Mouse (Mus musculus): ENCODE results near the gene Olfr376. TPM values are rescaled to one million over a fixed set of nuclear protein-coding genes. Genes with fewer than 3 reads are reported as not detected.

Olfr376 gene
- total RNA-seq (2017) = not detected in 2 replicates

DNA sequence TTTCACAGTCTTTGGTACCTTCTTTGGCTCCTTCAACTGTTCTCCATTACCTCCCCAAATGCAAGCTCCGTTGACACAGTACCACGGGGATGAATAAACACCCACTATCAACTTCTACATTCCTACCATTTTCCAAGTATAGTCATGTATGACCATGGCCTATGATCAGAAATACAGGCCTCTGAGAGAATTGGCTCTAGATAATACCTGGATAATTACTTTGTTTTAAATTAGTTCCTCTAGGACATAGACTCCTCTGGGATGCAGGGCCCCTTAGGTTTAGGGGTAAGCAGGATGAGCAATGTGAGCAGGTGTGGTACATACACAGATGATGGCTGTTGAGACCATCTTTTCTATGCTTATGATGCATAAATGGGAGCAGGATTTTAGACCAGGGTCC lies at the start of gene Olfr376:
Gene Olfr376 (plus strand): TSS at position 301 of the 400 bp plus-strand sequence.
- no peak for ATAC-seq (replicated peaks; ENCODE audit: low read depth, poor library complexity, severe bottlenecking)

DNA sequence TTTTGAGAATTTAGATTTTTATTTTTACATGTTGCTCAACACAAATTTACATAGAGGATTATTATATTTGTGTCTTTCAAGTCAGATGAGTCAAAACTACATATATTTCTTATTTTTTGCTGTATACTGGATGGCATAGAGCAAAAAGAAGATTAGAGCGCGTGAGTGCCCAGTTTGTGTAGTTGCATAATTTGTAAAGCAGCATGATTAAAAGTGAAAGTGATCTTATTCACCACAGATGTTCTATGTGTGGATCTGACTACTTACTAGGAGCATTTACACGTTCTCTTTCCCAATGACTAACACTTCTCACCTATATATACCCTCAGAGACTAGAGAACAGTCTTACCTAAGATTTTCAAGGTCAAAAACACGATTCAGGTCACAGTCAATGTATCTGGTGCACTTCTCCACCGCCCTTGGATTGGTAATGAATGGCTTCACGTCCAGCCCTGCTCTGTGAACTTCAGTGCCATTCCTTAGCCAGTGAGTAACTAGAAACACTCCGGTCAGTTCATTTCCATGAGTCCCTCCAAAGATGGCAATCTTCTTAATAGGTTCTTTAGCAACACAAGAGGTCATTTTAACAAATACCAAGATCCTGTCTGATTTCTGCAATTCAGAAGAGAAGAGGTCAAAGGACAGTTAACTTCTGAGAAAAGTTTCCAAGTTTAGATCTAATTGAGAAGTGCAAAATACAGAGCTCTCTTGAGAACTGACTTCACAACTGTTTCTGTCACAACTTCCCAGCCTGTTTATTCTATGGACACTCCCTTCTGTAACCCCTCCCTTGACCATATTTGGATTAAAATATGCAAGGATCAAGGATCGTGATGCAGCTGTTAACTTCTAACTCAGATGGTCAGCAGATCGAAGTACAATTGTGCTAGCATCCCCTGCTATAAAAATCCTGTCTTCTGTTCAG lies 46.9 kb upstream of the Olfr376 start:
- ATAC-seq (replicated peaks; ENCODE audit: low read depth, poor library complexity, severe bottlenecking) = no peak

DNA sequence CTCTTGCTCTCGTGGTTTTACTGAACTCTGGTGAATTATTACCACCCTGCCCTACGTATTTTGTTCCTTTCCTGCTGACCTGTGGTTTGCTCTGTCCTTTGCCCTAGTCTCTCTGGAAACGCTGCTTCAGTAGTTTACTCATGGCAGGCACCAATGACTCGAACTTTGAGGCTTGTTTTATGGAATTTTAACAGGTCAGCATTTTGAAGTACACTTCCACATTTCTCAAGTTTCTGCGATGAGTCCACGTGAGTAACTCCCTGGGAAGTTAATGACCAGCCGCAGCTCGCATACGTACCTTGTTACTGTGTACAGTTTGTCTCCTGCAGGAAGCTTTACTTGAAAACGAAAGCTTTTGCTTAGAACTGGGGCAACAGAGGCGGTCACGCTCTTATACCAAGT lies 44.6 kb upstream of the Olfr376 start:
- peak; percentile 58; the same call in 1 of the 2 replicates for ATAC-seq (replicated peaks; ENCODE audit: low read depth, poor library complexity, severe bottlenecking)

DNA sequence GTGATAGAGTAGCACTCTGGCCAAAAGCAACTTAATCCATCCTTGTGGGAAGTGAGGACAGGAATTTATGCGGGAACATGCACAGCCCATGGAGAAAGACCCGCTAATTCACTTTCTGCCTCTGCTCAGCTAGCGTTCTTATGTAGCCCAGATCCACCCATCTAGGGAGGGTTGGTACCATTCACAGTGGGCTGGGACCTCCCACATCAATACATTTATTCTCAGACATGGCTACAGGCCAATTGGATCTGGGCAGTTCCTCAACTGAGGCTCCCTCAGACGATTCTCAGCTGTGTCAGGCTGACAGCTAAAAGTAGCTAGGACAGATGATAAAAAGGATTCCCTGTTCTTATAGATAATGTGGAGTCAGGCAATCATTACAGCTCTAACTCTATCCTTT lies 43.7 kb upstream of the Olfr376 start:
- no peak for ATAC-seq (replicated peaks; ENCODE audit: low read depth, poor library complexity, severe bottlenecking)

DNA sequence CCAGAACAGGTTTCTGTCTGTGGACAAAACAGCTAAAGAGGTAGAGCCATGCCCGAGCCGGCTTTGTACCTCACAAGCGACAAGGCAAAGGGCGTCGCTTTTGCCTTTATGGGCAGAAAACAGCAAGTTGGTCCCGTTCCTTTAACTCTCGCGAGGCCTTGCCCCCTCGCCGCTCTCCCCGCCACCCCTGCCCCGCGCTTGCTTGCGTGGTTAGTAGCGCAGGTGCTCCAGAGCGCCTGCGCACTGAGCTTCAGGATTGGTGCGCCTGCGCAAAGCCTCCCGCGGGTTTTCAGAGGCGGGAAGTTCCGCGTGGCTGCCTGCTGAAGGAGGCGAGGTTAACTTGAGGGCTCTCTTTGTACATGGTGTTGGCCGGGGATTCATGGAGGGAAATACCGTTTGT lies 41.6 kb upstream of the Olfr376 start, which contains the start of the genes Aspa, Gm49340 and Spata22:
Gene Aspa (minus strand): TSS at position 155 of the 400 bp plus-strand sequence.
Gene Gm49340 (plus strand): TSS at position 300 of the 400 bp plus-strand sequence.
Gene Spata22 (plus strand): TSS at position 300 of the 400 bp plus-strand sequence.
- ATAC-seq (replicated peaks; ENCODE audit: low read depth, poor library complexity, severe bottlenecking) = no peak

DNA sequence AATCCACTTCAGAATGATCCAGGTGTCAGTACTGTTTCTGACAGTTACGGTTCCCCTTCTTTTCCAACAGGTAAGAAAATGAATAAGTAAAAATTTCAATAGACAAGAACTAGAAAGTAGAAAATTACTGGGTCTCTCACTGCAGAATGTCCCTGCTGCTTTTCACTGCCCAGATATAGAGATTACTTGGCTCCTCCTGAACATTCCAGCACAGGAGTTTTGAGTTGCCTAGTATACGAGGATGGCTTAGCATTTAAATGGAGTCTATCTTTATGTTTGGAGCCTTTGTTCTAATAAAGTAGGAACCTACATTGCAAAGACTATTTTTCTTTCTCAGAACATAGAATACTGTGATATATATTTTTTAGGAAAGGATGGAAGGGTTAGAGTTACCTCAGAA lies 37.7 kb upstream of the Olfr376 start:
- no peak for ATAC-seq (replicated peaks; ENCODE audit: low read depth, poor library complexity, severe bottlenecking)

DNA sequence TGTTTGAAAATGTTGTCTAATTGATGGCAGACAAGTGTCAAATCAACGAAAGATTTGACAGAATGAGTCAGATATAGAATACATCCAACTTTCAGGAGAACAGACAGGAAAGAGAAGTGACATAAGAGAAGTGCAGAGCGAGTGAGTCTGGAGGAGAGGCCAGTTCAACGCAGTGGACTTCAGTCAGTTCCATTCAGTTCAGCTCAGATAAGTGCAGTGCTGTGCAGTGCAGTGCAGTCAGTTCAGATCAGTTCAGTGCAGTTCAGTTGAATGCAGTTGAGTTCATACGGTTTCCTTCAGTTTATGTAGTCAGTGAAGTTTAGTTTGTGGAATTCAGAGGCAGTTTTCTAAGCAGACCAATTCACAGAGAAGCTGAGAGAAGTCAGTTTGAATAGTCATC lies 34.1 kb upstream of the Olfr376 start:
- ATAC-seq (replicated peaks; ENCODE audit: low read depth, poor library complexity, severe bottlenecking) = no peak

DNA sequence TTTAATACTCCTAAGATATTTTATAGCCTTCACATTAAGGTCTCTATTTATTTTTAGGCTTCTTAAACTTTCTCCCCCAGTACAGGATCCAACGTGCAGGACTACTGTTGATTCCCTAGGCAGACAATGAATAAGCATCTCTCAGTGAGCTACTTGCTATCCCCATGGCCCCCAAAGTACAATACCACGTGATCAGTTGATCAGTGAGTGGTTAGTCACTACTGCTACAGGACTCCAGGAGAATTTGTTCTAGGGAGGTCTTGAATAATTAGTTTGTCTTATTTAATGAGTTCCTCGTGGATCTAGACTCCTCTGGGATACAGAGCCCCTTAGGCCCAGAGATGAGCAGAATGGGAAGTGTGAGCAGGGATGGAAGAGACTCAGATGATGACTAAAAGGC lies 20.6 kb upstream of the Olfr376 start, which contains the start of gene Olfr20:
Gene Olfr20 (plus strand): TSS at position 301 of the 400 bp plus-strand sequence.
- ATAC-seq (replicated peaks; ENCODE audit: low read depth, poor library complexity, severe bottlenecking) = no peak

DNA sequence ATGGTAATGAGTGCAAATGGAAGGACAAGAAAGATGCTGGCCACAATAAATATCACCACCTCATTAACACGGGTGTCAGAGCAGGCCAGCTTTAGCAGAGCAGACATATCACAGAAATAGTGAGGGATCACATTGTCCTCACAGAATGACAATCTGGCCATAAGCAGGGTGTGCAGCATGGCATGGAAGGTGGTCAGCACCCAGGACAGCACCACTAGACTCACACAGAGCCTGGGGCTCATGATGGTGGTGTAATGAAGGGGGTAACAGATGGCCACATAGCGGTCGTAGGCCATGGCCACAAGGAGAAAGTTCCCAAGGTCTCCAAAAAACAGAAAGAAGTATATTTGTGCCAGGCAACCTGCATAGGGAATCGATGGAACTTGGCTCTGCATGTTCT lies 24.3 kb downstream of the Olfr376 start:
- no peak for ATAC-seq (replicated peaks; ENCODE audit: low read depth, poor library complexity, severe bottlenecking)

DNA sequence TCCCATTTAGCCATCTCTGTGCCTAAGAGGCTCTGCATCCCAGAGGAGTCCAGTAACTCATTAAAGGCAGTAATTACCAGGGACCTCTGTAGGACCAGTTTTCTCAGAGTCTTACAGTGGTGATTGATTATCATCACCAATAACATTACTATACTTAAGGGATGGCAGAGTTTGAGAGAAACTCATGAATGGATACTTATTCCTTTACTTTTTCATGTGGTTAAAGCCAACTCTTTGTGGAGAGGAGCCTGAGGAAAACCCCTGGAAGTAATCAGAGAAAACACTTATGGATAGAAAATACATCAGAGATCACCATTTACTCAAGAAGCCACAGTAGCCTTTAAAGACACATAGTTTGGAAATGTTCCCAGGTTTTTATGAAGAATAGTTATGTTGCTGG lies 28.5 kb downstream of the Olfr376 start, which contains the start of gene Olfr1:
Gene Olfr1 (minus strand): TSS at position 101 of the 400 bp plus-strand sequence.
- ATAC-seq (replicated peaks; ENCODE audit: low read depth, poor library complexity, severe bottlenecking) = no peak

Other genes starting within 250 kb of the Olfr376 start
- 18.6 and 22.8 TPM in 2 replicates for gene Haspin, start 233.0 kb upstream of the Olfr376 start, total RNA-seq (2017)
- not detected in 2 replicates for gene P2rx5, start 210.8 kb upstream of the Olfr376 start, total RNA-seq (2017)
- 46.6 and 48.2 TPM in 2 replicates for gene Emc6, start 194.2 kb upstream of the Olfr376 start, total RNA-seq (2017)
- 7.7 and 11.4 TPM in 2 replicates for gene Tax1bp3, start 194.2 kb upstream of the Olfr376 start, total RNA-seq (2017)
- 6.0 and 8.8 TPM in 2 replicates for gene Ctns, start 172.2 kb upstream of the Olfr376 start, total RNA-seq (2017)
- gene Shpk, start 171.8 kb upstream of the Olfr376 start, total RNA-seq (2017) = 1.4 and 3.2 TPM in 2 replicates
- not detected in 2 replicates for gene Trpv1, start 137.0 kb upstream of the Olfr376 start, total RNA-seq (2017)
- gene Trpv3, start 103.9 kb upstream of the Olfr376 start, total RNA-seq (2017) = not detected in 2 replicates
- gene Aspa, start 41.6 kb upstream of the Olfr376 start, total RNA-seq (2017) = 3.8 and 7.4 TPM in 2 replicates
- gene Gm49340, start 41.5 kb upstream of the Olfr376 start, total RNA-seq (2017) = not detected in 2 replicates
- not detected in 2 replicates for gene Spata22, start 41.5 kb upstream of the Olfr376 start, total RNA-seq (2017)
- gene Olfr20, start 20.5 kb upstream of the Olfr376 start, total RNA-seq (2017) = not detected in 2 replicates
- not detected in 2 replicates for gene Olfr1, start 28.4 kb downstream of the Olfr376 start, total RNA-seq (2017)
- not detected in 2 replicates for gene Olfr378, start 57.2 kb downstream of the Olfr376 start, total RNA-seq (2017)
- gene Olfr380, start 86.3 kb downstream of the Olfr376 start, total RNA-seq (2017) = not detected in 2 replicates
- not detected in 2 replicates for gene Olfr381, start 120.4 kb downstream of the Olfr376 start, total RNA-seq (2017)
- gene Olfr382, start 146.0 kb downstream of the Olfr376 start, total RNA-seq (2017) = not detected in 2 replicates
- gene Olfr385, start 221.8 kb downstream of the Olfr376 start, total RNA-seq (2017) = not detected in 2 replicates
- not detected in 2 replicates for gene Olfr384, start 227.3 kb downstream of the Olfr376 start, total RNA-seq (2017)